Mouse (Mus musculus): ENCODE results near the gene Rragc.

Rragc gene

DNA sequence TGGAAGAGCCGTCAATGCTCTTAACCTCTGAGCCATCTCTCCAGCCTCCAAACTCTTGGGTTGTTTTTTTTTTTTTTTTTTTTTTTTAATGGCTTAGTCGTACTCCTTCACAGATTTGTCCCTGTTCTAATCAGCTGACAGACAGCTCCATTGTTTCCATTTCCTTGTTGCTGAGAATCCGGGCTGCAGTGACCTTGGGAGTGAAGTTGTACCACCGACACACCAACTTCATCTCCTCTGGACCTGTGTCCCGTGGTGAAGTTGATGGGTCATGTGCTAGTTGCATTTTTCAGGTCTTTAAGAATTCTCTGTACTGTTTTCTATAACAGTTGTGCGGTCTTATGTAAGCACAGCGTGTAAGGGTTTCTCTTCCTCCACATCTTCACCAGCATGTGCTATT is 52.2 kb downstream of the Rragc start:
- no peak for DNase-seq (ENCODE audit: low read depth, low spot score)
- Histone ChIP-seq H3K27me3 (ENCODE audit: control insufficient read depth, insufficient read depth, low read length, poor library complexity, severe bottlenecking) (no peaks in the 10 kb centered on the region), H3K36me3 (ENCODE audit: control insufficient read depth, insufficient read depth, low read length, poor library complexity, severe bottlenecking) (no peaks in the 10 kb centered on the region)

GRCm38 (mm10) chr4:123971059-123971458 is 53.8 kb downstream of the Rragc start:
- Histone ChIP-seq H3K27me3 (ENCODE audit: control insufficient read depth, insufficient read depth, low read length, poor library complexity, severe bottlenecking) (no peaks in the 10 kb centered on the region), H3K36me3 (ENCODE audit: control insufficient read depth, insufficient read depth, low read length, poor library complexity, severe bottlenecking) (no peaks in the 10 kb centered on the region)
- DNase-seq (ENCODE audit: low read depth, low spot score): no peak

DNA sequence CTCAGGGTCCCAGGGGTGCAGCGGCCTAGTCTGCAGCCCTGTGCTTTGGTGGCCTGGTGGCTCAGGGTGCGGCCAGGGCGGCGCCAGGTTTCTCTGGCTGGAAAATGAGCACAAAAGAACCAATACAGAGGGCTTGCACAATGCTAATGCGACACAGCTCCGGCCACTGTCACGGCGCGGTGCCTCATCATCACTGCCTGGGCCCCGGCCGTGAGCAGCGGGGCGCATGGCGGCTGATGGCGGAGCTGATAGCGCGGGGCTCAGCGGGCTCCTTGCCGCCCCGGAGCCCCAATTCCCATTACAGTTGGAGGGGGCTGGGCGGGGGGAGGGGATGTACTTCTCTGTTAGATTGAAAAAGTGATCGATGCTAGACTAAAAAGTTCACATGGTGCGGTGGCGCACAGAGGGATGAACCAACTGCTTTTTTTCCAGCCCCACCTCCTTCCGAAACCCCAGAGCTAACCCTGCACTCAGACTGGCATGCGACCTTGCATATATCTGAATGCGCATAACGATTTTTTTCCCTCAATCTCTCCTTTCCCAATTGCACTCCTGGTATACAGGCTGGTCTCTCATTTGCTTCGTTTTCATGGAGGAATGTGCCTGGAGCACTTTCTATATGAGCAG is 55.3 kb downstream of the Rragc start:
- DNase-seq (ENCODE audit: low read depth, low spot score): no peak
- Histone ChIP-seq H3K36me3 (ENCODE audit: control insufficient read depth, insufficient read depth, low read length, poor library complexity, severe bottlenecking) (no peaks in the 10 kb centered on the region), H3K27me3 (ENCODE audit: control insufficient read depth, insufficient read depth, low read length, poor library complexity, severe bottlenecking) (no peaks in the 10 kb centered on the region)

- H3K36me3 ChIP-seq (ENCODE audit: control insufficient read depth, insufficient read depth, low read length, poor library complexity, severe bottlenecking): no peaks in the 10 kb centered on the region
- no peaks in the 10 kb centered on the region for H3K27me3 ChIP-seq (ENCODE audit: control insufficient read depth, insufficient read depth, low read length, poor library complexity, severe bottlenecking)
- DNase-seq (ENCODE audit: low read depth, low spot score): no peak
These were observed 64.9 kb downstream of the Rragc start for GRCm38 (mm10) chr4:123982105-123982504.

All from splenic B cell, adult 2 months (primary cell).